Mouse (Mus musculus) urinary bladder, postnatal 10 days (tissue): ENCODE results near the gene Mdm2.
"Not testable (repeated sequence)": the region's sequence is repeated elsewhere in the genome, so short reads cannot be mapped to it uniquely, and the experiment has no call there.

Experiments used
- DNase-seq: peaks from one replicate; pipeline ENCODE4 v3.0.0; 2022; ENCODE audit warnings: low spot score

Gene Mdm2

DNA sequence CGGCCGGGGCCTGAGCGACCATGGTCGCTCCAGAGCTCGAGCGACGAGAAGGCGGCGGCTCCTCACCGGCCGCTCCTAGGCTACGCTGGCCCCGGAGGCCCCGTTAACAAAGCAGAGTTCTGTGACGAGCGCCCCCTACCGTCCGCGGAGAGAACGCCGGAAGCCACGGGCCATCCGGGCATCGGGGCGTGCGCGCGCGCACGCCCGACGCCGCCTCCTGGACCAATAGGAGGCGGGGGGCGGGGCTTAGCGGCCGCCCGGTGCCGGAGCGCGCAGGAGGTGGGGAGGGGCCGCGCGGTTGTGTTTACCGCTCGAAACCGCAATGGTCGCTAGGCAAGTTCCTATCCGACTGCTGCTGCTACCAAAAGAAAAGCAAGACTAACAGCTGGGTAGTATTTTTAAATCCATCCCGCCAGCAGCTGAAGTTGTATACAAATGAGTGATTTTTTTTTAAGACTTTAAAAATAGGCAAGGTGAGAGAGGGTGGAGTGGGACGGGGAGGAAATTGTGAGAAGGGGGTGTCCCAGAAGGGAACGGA lies at the start of gene Mdm2:
Gene Mdm2, minus strand, starts transcription at position 155 of the 538 bp plus-strand sequence.
- peak; percentile 92 for DNase-seq

DNA sequence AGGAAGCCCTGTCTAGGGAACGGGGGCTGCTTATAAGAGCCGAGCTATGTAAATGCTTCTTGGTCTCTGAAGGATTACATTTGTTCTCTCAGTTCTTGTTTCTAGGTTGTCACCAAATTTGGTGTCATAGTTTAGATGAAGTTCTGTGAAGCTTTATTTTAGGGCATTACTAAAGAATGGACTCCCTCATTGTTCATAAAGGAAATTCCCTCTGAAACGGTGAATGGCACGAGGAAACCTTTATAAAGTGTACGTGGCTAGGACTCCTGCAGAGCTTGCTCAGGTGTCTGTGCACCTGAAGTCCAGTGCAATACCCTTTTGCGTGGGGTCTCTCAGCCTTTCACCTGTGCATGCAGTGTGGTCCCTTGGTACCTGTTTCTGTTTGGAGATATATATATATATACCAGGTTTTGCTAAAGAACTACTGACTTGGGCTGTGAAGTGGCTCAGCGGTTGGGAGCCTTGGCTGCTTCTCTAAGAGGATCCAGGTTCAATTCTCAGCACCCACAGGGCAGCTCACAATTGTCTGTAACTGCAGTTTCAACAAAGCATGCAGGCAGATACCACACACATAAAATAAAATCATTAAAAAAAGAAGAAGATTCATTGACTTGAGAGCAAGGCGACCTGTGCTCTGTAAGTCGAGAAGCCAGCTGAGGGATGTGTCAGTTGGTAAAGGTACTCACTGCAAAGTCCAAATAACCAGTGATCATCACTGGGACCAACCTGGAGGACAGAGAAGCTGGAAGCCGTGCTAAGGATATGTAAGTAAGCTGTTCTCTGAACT lies 49.5 kb upstream of the Mdm2 start:
- no peak for DNase-seq

DNA sequence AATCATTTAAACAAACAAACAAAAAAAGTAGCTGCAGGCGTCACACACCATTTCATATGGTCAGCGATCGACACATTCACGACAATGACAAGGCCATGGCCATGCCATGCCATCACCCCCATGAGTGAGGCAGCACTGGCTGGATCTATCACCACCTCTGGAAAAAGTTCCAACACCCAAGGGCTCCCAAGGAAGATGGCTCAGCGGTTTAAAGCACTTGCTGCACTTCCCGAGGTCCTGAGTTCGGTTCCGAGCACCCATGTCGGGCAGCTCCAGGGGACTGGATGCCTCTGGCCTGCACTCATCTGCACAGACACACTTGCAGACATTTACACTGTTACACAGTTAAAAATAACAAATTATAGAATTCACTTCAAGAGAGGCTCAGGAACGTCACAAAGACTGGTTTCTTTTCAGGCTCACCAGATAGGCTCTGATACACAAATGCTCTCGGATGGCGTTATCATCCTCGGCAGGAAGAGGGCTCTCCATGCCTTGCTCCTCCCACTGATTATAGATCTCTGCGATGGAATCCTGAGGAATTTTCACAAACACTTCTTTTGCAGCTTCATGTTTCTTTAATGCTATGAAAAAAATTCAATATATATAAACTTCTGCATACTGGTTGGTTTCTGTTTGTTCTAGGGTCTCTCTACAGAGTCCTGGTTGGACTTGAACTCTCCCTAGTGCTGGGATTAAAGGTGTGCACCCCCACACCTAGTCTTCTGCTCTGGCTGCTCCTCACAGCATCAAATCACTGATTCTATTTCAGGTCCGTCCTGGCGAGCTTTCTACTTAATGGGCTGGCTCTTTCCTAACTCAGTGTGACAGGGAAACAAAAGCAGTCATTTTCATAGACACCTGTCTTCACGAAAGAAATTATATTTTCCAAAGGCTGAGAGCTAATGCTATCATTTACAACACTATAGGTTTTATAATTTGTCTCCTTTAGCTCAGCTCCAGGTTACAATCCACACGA lies 48.5 kb upstream of the Mdm2 start:
- no peak for DNase-seq

- not testable (repeated sequence) for DNase-seq
Measured at GRCm38 (mm10) chr10:117758344-117758743, 47.8 kb upstream of the Mdm2 start.

DNA sequence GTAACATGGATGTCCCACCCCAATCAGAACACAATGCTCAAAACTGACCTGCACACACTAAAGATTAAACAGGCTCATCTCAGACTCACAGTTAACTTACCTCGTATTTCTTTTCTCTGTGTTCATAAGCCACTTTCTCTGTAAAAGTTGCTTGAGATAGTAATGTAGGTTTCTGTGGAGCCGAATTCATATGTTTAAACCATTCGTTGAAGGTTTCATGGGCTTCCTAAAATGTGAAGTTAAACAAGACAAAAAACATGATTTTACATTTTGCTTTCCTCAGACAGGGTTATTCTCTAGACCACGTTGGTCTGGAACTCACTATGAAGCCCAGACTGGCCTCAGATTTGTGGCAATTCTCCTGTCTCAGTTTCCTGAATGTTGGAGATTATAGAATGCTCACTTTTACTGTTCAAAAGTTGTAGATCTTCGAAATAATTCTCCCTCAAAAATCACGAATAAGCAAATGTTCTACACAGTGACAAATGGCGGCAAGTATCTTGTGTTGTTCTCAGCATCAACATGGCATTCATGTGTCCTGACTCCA lies 47.3 kb upstream of the Mdm2 start:
- DNase-seq = no peak

DNA sequence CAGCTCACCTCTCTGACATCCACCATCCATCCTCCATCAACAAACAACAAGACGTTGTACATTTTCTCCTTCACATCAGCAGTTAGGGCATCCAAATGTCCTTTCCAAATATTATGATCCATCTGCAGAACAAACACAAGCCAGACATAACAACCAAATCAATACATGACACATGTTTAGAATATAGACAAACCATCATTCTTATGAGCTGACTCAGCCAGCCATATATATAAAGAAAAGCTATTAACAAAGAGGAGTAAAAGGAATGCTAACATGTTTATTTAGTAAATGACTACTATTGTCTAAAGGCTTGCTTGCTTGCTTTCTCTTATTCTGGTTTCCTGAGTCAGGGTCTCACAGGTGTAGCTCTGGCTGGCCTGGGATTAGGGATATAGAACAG lies 46.7 kb upstream of the Mdm2 start:
- DNase-seq = no peak

DNA sequence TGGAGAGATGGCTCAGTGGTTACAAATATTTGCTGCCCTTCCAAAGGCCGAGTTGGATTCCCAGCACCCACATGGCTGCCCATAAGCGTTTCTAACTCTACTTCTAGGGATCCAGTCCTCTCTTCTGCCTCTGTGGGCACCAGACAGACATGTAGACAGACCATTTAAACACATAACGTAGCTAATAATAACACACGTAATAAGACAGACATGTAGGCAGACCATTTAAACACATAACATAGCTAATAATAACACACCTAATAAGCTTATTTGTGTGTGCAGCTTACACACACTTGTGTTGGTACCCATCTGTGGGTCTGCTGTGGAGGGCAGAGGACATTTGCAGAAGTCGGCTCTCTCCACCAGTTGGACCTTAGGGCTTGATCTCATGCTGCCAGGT lies 46.2 kb upstream of the Mdm2 start:
- no peak for DNase-seq

DNA sequence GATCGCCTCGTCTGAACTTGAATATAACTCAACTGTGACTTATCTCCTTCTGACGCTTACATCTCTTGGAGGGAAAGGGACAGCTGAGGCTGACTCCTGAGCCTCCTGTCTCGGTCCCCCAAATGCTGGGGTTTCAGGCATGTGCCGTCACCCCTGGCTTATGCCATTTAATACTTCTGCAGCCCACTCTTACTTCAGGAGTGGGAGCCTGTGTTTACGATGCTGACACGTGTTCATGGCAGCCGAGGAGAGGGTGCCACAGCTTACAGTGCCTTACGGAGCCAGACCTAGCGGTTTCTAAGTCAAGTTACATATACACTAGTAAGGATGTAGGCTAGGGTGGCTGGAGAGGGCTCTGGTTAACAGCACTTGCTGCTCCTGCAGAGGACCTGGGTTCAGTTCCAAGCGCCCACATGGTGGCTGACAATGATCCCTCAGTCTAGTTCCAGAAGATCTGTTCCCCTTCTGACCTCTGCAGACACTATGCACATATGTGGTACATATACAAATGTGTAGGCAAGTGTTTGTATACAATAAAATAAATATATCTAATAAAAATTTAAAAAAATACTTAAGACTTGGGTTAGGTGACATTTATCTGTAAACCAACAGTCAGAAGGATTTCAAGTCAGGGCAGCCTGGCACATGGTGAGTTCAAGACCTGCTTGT lies 45.4 kb upstream of the Mdm2 start:
- DNase-seq = no peak

DNA sequence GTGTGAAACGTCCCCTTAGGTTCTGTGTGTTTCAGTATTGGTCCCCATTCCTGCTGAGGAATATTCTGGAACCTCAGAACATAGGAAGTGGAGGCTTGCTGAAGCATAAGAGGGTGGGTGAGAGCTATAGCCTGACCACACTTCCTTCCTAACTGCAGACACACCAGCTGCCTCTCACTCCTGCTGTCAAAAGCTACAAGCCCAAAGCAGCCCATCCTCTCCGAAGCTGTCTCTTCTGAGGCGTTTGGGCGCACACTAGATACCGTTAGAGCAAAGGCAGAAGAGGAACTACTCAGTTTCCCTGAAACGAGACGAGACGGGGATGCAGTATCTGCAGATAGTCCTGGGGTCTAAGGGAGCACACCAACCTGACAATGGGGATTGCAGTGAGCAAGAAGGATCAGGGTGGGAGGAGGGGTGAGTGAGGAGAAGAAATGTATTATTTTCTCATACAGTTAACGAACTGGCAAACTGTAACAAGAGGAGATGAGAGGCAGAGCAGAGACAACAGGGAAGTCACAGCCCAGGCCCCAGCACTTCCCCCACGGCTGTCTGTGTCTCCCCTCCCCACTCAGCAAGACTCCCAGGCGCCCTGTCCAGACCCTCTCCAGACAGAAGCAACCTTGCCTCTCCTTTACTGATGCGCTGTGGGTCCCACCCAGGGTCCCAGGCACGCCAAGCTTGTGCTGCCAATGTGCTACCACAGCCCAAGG lies 44.7 kb upstream of the Mdm2 start:
- no peak for DNase-seq

- DNase-seq = no peak
Measured at GRCm38 (mm10) chr10:117754609-117754940, 44.0 kb upstream of the Mdm2 start.

DNA sequence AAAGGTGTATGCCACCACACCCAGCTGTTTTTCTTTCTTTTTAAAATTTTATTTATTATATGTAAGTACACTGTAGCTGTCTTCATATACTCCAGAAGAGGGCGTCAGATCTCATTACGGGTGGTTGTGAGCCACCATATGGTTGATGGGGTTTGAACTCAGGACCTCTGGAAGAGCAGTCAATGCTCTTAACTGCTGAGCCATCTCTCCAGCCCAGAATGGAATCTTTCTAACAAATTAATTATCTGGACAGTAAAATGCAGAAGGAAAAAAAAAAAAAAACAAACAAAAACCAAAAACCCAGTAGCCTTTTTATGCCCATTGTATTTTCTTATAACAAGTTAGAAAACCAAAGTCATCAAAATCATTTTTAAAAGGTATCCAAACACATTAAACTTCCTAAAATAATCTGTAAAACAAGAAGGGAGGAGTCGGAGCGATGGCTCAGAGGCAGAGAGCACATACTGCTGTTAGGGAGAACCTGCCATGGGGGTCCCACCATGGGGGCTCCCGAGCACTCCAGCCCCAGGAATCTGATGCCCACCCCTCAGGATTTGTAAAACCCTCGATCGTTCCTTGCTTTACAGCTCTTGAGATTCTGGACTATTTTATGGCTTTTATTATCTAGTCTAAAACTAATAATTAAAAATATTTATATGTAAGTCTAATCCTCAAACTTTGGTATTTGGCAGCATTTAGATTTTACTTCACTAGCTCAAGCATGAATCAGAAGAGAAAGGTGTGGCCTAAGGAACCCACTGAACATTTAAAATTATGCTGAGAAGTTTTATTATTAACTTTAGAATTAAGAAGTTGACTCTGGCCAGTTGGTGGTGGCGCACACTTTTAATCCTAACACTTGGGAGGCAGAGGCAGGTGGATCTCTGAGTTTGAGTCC lies 43.4 kb upstream of the Mdm2 start:
- no peak for DNase-seq

DNA sequence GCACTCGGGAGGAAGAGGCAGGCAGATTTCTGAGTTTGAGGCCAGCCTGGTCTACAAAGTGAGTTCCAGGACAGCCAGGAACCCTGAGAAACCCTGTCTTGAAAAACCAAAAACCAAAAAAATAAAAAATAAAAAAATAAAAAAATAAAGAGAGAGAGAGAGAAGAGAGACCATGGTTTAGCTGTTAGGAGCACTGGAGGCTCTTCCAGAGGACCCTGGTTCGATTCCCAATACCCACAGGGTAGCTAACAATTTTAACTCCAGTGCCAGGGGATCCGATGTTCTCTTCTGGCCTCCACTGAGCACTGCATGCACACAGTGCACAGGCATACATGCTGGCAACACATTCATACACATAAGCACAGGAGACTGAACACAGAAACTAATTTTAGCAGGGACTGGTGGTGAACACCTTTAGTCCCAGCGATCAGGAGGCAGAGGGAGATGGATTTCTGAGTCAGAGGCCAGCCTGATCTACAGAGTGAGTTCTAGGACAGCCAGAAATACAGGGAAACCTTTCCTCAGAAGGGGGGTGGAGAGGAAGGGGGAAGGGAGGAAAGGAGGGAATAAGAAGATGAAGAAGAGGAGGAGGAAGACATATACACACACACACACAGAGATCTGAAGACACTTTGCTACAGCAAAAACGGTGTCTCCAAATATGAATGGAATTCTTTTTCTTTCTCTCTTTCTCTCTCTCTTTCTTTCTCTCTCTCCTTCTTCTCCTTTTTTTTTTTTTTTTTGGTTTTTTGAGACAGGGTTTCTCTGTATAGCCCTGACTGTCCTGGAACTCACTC lies 42.5 kb upstream of the Mdm2 start:
- DNase-seq = no peak

DNA sequence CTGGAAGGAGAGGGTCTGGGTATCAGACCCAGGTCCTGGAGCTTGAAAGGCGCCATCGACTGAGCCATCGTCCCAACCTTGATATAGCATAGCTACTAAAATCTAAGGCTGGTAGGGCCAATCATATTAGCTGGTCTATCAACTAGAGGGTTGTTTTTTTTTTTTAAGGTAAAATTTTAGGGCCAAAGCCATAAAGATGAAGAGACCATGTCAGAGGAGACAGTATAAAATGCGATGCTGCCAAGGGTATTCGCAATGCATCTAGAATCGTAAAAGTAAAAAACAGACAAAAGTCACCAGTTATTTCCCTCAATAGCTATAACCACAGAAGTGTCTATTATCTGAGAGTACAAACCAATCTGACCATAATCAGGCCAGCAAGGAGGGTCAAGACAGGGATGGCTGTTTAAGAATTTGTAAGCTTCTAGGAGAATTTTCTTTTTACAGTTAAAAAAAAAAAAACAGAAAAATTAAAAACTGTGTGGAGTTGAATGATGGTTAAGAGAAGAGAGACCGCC lies 41.8 kb upstream of the Mdm2 start:
- no peak for DNase-seq

GRCm38 (mm10) chr10:117751744-117752143 lies 41.2 kb upstream of the Mdm2 start:
- DNase-seq = no peak

DNA sequence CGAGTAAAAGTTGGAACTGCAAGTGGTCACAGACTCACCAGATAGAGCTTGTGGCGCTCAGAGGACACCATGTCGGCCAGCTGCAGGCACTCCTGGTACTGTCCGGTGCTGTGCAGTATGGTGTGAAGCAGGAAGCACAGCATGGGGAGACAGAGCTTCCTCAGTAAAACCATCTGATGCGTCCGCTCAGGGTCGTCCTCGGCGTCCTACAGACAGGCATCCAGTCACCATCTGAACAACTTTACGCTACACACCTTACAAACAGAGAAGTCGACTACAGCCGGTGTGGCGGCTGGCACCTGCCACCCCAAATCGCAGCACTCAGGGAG lies 40.7 kb upstream of the Mdm2 start:
- no peak for DNase-seq

- no peak for DNase-seq
Measured at GRCm38 (mm10) chr10:117750529-117751281, 40.1 kb upstream of the Mdm2 start.

GRCm38 (mm10) chr10:117749787-117750343 lies 39.3 kb upstream of the Mdm2 start:
- DNase-seq = no peak

DNA sequence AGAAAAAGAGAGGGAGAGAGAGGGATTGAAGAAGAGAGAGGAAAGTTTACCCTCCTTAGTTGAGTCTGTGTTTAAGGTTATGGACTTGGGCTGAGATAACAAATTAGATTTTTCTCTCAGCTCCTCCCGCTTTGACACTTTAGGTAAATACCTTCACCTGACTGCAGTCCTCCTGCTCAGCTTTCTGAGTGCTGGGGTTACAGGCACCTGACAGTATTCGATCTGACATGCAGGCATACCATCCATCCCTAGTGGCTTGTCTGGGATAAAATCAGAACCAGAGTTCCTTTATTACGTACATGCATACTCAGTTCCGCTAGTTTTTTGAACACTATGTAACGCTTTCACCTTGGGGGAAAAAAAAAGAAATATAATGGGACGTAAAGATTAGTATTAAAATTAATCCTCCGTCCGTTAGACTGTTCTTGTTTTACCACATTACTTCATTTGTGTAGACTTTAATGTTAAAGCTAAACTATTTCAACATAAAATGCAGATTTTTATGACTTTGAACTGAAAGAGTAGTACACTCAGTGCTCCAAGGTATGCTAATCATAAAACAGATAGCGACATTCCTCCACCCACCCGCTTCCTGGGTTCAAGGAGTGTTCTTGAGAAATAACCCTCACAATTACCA lies 38.6 kb upstream of the Mdm2 start:
- no peak for DNase-seq
